Mouse (Mus musculus) G1E (cell line): ENCODE results near the gene Dars. TPM values are rescaled to one million over a fixed set of nuclear protein-coding genes. Genes with fewer than 3 reads are reported as not detected.

ENCODE experiments used
- ATAC-seq: 2 replicates; pipeline ENCODE4 v1.8.0; 2016; ENCODE audit warnings: mild to moderate bottlenecking; ENCODE audit not compliant: insufficient number of reproducible peaks, poor library complexity, low FRiP score, severe bottlenecking; ENCODE audit errors: extremely low read depth
- DNase-seq: peaks from one replicate; pipeline ENCODE4 v3.0.0; 2012; ENCODE audit warnings: low spot score
- H3K27me3 ChIP-seq: 2 replicates; pipeline ENCODE4 v1.6.1; 2012; ENCODE audit warnings: mild to moderate bottlenecking, low read length, inconsistent platforms; ENCODE audit not compliant: insufficient read depth
- H3K36me3 ChIP-seq: replicated peaks from 2 replicates; pipeline ENCODE3; 2012; ENCODE audit warnings: mild to moderate bottlenecking, inconsistent platforms
- H3K4me1 ChIP-seq: 2 replicates; pipeline ENCODE4 v1.6.1; 2012; ENCODE audit warnings: low read depth, low read length, inconsistent platforms, mixed read lengths; ENCODE audit not compliant: insufficient read depth
- H3K4me3 ChIP-seq: 2 replicates; pipeline ENCODE4 v1.5.1; 2012; ENCODE audit warnings: low read depth, mild to moderate bottlenecking, inconsistent platforms, low read length, moderate library complexity, mixed read lengths
- H3K9me3 ChIP-seq: replicated peaks from 2 replicates; pipeline ENCODE4 v1.6.1; 2012; ENCODE audit warnings: inconsistent platforms
- CTCF ChIP-seq: IDR thresholded peaks from 2 replicates; pipeline ENCODE4 v1.5.1; 2012; ENCODE audit warnings: low read depth, low read length, inconsistent platforms, mixed read lengths
- GATA1 ChIP-seq: IDR thresholded peaks from 2 replicates; pipeline ENCODE4 v1.6.1; 2012; ENCODE audit warnings: borderline replicate concordance, low read length, inconsistent platforms, mixed read lengths
- GATA2 ChIP-seq: IDR thresholded peaks from 2 replicates; pipeline ENCODE4 v1.6.1; 2012; ENCODE audit warnings: low read depth, low read length, inconsistent platforms, borderline replicate concordance
- POLR2AphosphoS5 ChIP-seq: IDR thresholded peaks from 2 replicates; pipeline ENCODE4 v1.6.1; 2012; ENCODE audit warnings: low read depth, low read length, inconsistent platforms; ENCODE audit not compliant: insufficient replicate concordance
- TAL1 ChIP-seq: conservative IDR thresholded peaks from 2 replicates; pipeline ENCODE4 v1.6.1; 2012; ENCODE audit warnings: low read depth, low read length, inconsistent platforms, mixed read lengths
- polyA plus RNA-seq: library from polyadenylated mRNA; stranded (reverse); fragments of >175 nt; gene quantifications from 2 replicates; pipeline ENCODE4 v1.2.3, GENCODE M21; 2012
- total RNA-seq, 2 experiments: library from RNA; stranded (forward) in 1 of 2; stranded (reverse) in 1 of 2; fragments of 200-1000 nt in 1 of 2; fragments of >200 nt in 1 of 2; fragmentation: Nextera tagmentation in 1 of 2; gene quantifications; 2 replicates each; pipeline ENCODE4 v1.2.3; 2014 to 2017

Dars gene
- total and polyA plus RNA-seq, 3 experiments, result 209 to 435 (median 272) TPM

- TF ChIP-seq GATA2, result no peak
- no peak for TF ChIP-seq TAL1
- no peak for TF ChIP-seq GATA1
- TF ChIP-seq CTCF, result no peak
- TF ChIP-seq POLR2AphosphoS5, result no peak
- Histone ChIP-seq H3K4me3 (no peak overlapping the region), H3K9me3 (no peaks in the 10 kb centered on the region; the same call in 1 of the 2 replicates), H3K36me3 (peaks cover 78% of the 10 kb centered on the region), H3K4me1 (peaks cover 15% of the 10 kb centered on the region), H3K27me3 (no peaks in the 10 kb centered on the region)
- ATAC-seq, result no peak
- no peak for DNase-seq
Measured at GRCm38 (mm10) chr1:128405041-128405481, 12.1 kb downstream of the Dars start.

- peaks cover 86% of the 10 kb centered on the region for H3K36me3 ChIP-seq
- DNase-seq (no peak), ATAC-seq (no peak)
- H3K27me3 ChIP-seq, result no peaks in the 10 kb centered on the region
- no peaks in the 10 kb centered on the region for H3K9me3 ChIP-seq
- TF ChIP-seq CTCF (no peak), TAL1 (no peak), POLR2AphosphoS5 (no peak), GATA1 (no peak), GATA2 (no peak)
- H3K4me3 ChIP-seq, result no peak overlapping the region
- H3K4me1 ChIP-seq, result peaks cover 8% of the 10 kb centered on the region; the same call in 1 of the 2 replicates
Measured at GRCm38 (mm10) chr1:128400926-128401325, 16.2 kb downstream of the Dars start.

- Histone ChIP-seq H3K4me1 (peaks cover 6% of the 10 kb centered on the region; the same call in 1 of the 2 replicates), H3K36me3 (peaks cover 86% of the 10 kb centered on the region), H3K27me3 (no peaks in the 10 kb centered on the region), H3K9me3 (no peaks in the 10 kb centered on the region), H3K4me3 (no peak overlapping the region)
- ATAC-seq (no peak), DNase-seq (no peak)
- TF ChIP-seq POLR2AphosphoS5, result no peak
- TF ChIP-seq TAL1, result no peak
- TF ChIP-seq CTCF, result no peak
- TF ChIP-seq GATA1, result no peak
- TF ChIP-seq GATA2, result no peak
Measured at GRCm38 (mm10) chr1:128399941-128400915, 16.9 kb downstream of the Dars start.

GRCm38 (mm10) chr1:128398738-128399445, 18.3 kb downstream of the Dars start:
- no peaks in the 10 kb centered on the region for H3K9me3 ChIP-seq
- H3K27me3 ChIP-seq, result no peaks in the 10 kb centered on the region
- DNase-seq, result no peak
- H3K4me3 ChIP-seq, result no peak overlapping the region
- peaks cover 8% of the 10 kb centered on the region; the same call in 1 of the 2 replicates for H3K4me1 ChIP-seq
- peak; percentile 74 for ATAC-seq
- H3K36me3 ChIP-seq, result peaks cover 85% of the 10 kb centered on the region
- no peak for TF ChIP-seq CTCF
- TF ChIP-seq TAL1, result no peak
- no peak for TF ChIP-seq GATA1
- no peak for TF ChIP-seq POLR2AphosphoS5
- no peak for TF ChIP-seq GATA2

GRCm38 (mm10) chr1:128394657-128395056, 22.5 kb downstream of the Dars start:
- TF ChIP-seq TAL1, result no peak
- no peak for TF ChIP-seq GATA1
- no peak for TF ChIP-seq GATA2
- no peak for TF ChIP-seq POLR2AphosphoS5
- no peak for TF ChIP-seq CTCF
- no peaks in the 10 kb centered on the region for H3K9me3 ChIP-seq
- no peaks in the 10 kb centered on the region for H3K27me3 ChIP-seq
- peaks cover 83% of the 10 kb centered on the region for H3K36me3 ChIP-seq
- no peak for DNase-seq
- no peak for ATAC-seq
- H3K4me1 ChIP-seq, result peaks cover 2% of the 10 kb centered on the region; the same call in 1 of the 2 replicates
- H3K4me3 ChIP-seq, result no peak overlapping the region

GRCm38 (mm10) chr1:128392382-128392781, 24.8 kb downstream of the Dars start:
- H3K27me3 ChIP-seq, result no peaks in the 10 kb centered on the region
- no peak for DNase-seq
- no peak for ATAC-seq
- peaks cover 2% of the 10 kb centered on the region; the same call in 1 of the 2 replicates for H3K4me1 ChIP-seq
- no peaks in the 10 kb centered on the region for H3K9me3 ChIP-seq
- TF ChIP-seq GATA2, result no peak
- no peak overlapping the region for H3K4me3 ChIP-seq
- H3K36me3 ChIP-seq, result peaks cover 85% of the 10 kb centered on the region
